Mouse (Mus musculus) stomach, postnatal 0 days (tissue): Measurements from ENCODE around the gene Atg13. TPM values are rescaled to one million over a fixed set of nuclear protein-coding genes. Genes with fewer than 3 reads are reported as not detected.

Experiments used
- ATAC-seq: fragments of 200-750 bp; cut with Nextera tagmentation; 2 replicates; pipeline ENCODE4 v1.8.0; 2017; ENCODE audit not compliant: low FRiP score, low TSS enrichment
- DNase-seq: peaks from one replicate; pipeline ENCODE4 v3.0.0-alpha.2; 2016; ENCODE audit warnings: low spot score
- H3K27ac ChIP-seq: fragments of 300-500 bp; sonication (generic); replicated peaks from 2 replicates; pipeline ENCODE4 v1.5.1; 2014; ENCODE audit warnings: mild to moderate bottlenecking, control low read depth
- H3K27me3 ChIP-seq: fragments of 300-500 bp; sonication (generic); 2 replicates; pipeline ENCODE4 v1.6.1; 2014; ENCODE audit warnings: low read length; ENCODE audit not compliant: control insufficient read depth, insufficient read depth
- H3K36me3 ChIP-seq: fragments of 300-500 bp; sonication (generic); 2 replicates; pipeline ENCODE4 v1.6.1; 2014; ENCODE audit warnings: low read length, mixed read lengths; ENCODE audit not compliant: control insufficient read depth, insufficient read depth
- H3K4me1 ChIP-seq: fragments of 300-500 bp; sonication (generic); replicated peaks from 2 replicates; pipeline ENCODE4 v1.6.1; 2014; ENCODE audit warnings: antibody characterized with exemption; ENCODE audit not compliant: control insufficient read depth, insufficient read depth
- H3K4me2 ChIP-seq: fragments of 300-500 bp; sonication (generic); replicated peaks from 2 replicates; pipeline ENCODE4 v1.6.1; 2014; ENCODE audit warnings: low read depth, mild to moderate bottlenecking, control low read depth, moderate library complexity
- H3K4me3 ChIP-seq: fragments of 300-500 bp; sonication (generic); 2 replicates; pipeline ENCODE4 v1.5.1; 2014; ENCODE audit warnings: low read depth, low read length, control low read depth
- H3K9ac ChIP-seq: fragments of 300-500 bp; sonication (generic); 2 replicates; pipeline ENCODE4 v1.6.1; 2014; ENCODE audit warnings: mild to moderate bottlenecking, low read length, control low read depth, mixed read lengths
- H3K9me3 ChIP-seq: fragments of 300-500 bp; sonication (generic); 2 replicates; pipeline ENCODE4 v1.6.1; 2016; ENCODE audit warnings: low read length; ENCODE audit not compliant: control insufficient read depth
- CTCF ChIP-seq: IDR thresholded peaks from 2 replicates; pipeline ENCODE4 v1.5.1; 2016; ENCODE audit warnings: antibody characterized with exemption, low read depth, mild to moderate bottlenecking, moderate library complexity
- EP300 ChIP-seq: optimal IDR thresholded peaks from 2 replicates; pipeline ENCODE3; 2016; ENCODE audit warnings: antibody characterized with exemption
- WGBS: fragments of 180-500 bp; shearing (Covaris S2); extraction: QIAGEN DNeasy Blood & Tissue Kit; methylation state at CpG from one replicate; pipeline ENCODE4 v1.1.7; 2014; 5-methylcytosine and 5-hydroxymethylcytosine counted together
- polyA plus RNA-seq: library from polyadenylated mRNA; unstranded; fragments of >200 nt; fragmentation: Nextera tagmentation; extraction: Ambion mirVana; gene quantifications from 2 replicates; pipeline ENCODE4 v1.2.1, GENCODE M21; 2015

Gene Atg13
- polyA plus RNA-seq, 1 experiment from 2014 or later = 23.2 TPM

GRCm38 (mm10) chr2:91629682-91630081 lies 80.7 kb downstream of the Atg13 start:
- 74% methylated on average over 18 of the region's 18 CpGs for WGBS

GRCm38 (mm10) chr2:91628171-91628570 lies 82.2 kb downstream of the Atg13 start:
- ATAC-seq (no peak), DNase-seq (no peak)
- no peaks in the 10 kb centered on the region for H3K9me3 ChIP-seq
- no peak overlapping the region for H3K4me2 ChIP-seq
- 87% methylated on average over 8 of the region's 8 CpGs for WGBS
- TF ChIP-seq CTCF (no peak), EP300 (no peak)
- no peaks in the 10 kb centered on the region for H3K4me1 ChIP-seq
- H3K36me3 ChIP-seq = no peaks in the 10 kb centered on the region
- no peaks in the 10 kb centered on the region for H3K27me3 ChIP-seq
- H3K27ac ChIP-seq = no peak overlapping the region
- H3K9ac ChIP-seq = no peak overlapping the region
- H3K4me3 ChIP-seq = no peak overlapping the region

More at GRCm38 (mm10) chr2:91629682-91630081, 80.7 kb downstream of the Atg13 start:
- Histone ChIP-seq H3K4me1 (no peaks in the 10 kb centered on the region), H3K4me3 (no peak overlapping the region), H3K36me3 (no peaks in the 10 kb centered on the region), H3K9ac (no peak overlapping the region), H3K27ac (no peak overlapping the region), H3K27me3 (no peaks in the 10 kb centered on the region), H3K9me3 (no peaks in the 10 kb centered on the region), H3K4me2 (no peak overlapping the region)
- TF ChIP-seq EP300 = no peak
- TF ChIP-seq CTCF = peak; percentile 18; the same call in 1 of the 2 replicates
- ATAC-seq (no peak; the same call in 1 of the 2 replicates), DNase-seq (no peak)

- TF ChIP-seq CTCF = no peak
- TF ChIP-seq EP300 = no peak
- Histone ChIP-seq H3K9ac (no peak overlapping the region), H3K36me3 (no peaks in the 10 kb centered on the region), H3K27ac (no peak overlapping the region), H3K4me3 (no peak overlapping the region), H3K4me1 (no peaks in the 10 kb centered on the region), H3K4me2 (no peak overlapping the region), H3K9me3 (no peaks in the 10 kb centered on the region), H3K27me3 (no peaks in the 10 kb centered on the region)
- no peak for ATAC-seq
- WGBS = 70% methylated on average over 5 of the region's 5 CpGs
- no peak for DNase-seq
Observed at GRCm38 (mm10) chr2:91627486-91627885, 82.9 kb downstream of the Atg13 start.

Other genes starting within 250 kb of the Atg13 start
- 19.4 and 30.8 TPM in 2 replicates for gene Ckap5, start 183.8 kb downstream of the Atg13 start, polyA plus RNA-seq
- 3.3 and 4.7 TPM in 2 replicates for gene F2, start 74.2 kb downstream of the Atg13 start, polyA plus RNA-seq
- 3.7 and 4.2 TPM in 2 replicates for gene Zfp408, start 60.8 kb downstream of the Atg13 start, polyA plus RNA-seq
- gene Arhgap1, start 60.7 kb downstream of the Atg13 start, polyA plus RNA-seq = 98.9 and 105 TPM in 2 replicates
- 10.5 and 12.3 TPM in 2 replicates for gene Harbi1, start 276 bp upstream of the Atg13 start, polyA plus RNA-seq
- gene Ambra1, start 19.6 kb upstream of the Atg13 start, polyA plus RNA-seq = 5.7 and 6.3 TPM in 2 replicates
- 0.08 and 0.16 TPM in 2 replicates for gene Chrm4, start 216.7 kb upstream of the Atg13 start, polyA plus RNA-seq
- 157 and 170 TPM in 2 replicates for gene Mdk, start 221.7 kb upstream of the Atg13 start, polyA plus RNA-seq
- 0.13 and 0.15 TPM in 2 replicates for gene Gm9821, start 235.1 kb upstream of the Atg13 start, polyA plus RNA-seq